Mouse (Mus musculus) hindbrain, embryonic 15.5 days (tissue): Measurements from ENCODE around the gene Trmt5. TPM values are rescaled to one million over a fixed set of nuclear protein-coding genes. Genes with fewer than 3 reads are reported as not detected.

Experiments used
- ATAC-seq: fragments of 200-750 bp; cut with Nextera tagmentation; 2 replicates; pipeline ENCODE4 v1.8.0; 2017; ENCODE audit warnings: low read depth, moderate number of reproducible peaks, moderate TSS enrichment; ENCODE audit not compliant: low FRiP score
- H3K27ac ChIP-seq: fragments of 300-500 bp; sonication (generic); replicated peaks from 2 replicates; pipeline ENCODE4 v1.5.1; 2015; ENCODE audit warnings: mild to moderate bottlenecking, inconsistent platforms
- H3K27me3 ChIP-seq: fragments of 300-500 bp; sonication (generic); 2 replicates; pipeline ENCODE4 v1.6.1; 2015; ENCODE audit warnings: control low read depth, inconsistent platforms
- H3K36me3 ChIP-seq: fragments of 300-500 bp; sonication (generic); 2 replicates; pipeline ENCODE4 v1.6.1; 2015; ENCODE audit warnings: control low read depth, inconsistent platforms
- H3K4me1 ChIP-seq: fragments of 300-500 bp; sonication (generic); replicated peaks from 2 replicates; pipeline ENCODE4 v1.6.1; 2015; ENCODE audit warnings: control low read depth, inconsistent platforms
- H3K4me2 ChIP-seq: fragments of 300-500 bp; sonication (generic); 2 replicates; pipeline ENCODE4 v1.6.1; 2015; ENCODE audit warnings: moderate library complexity, mild to moderate bottlenecking, inconsistent platforms
- H3K4me3 ChIP-seq: fragments of 300-500 bp; sonication (generic); 2 replicates; pipeline ENCODE4 v1.5.1; 2015; ENCODE audit warnings: mild to moderate bottlenecking, inconsistent platforms
- H3K9ac ChIP-seq: fragments of 300-500 bp; sonication (generic); 2 replicates; pipeline ENCODE4 v1.6.1; 2015; ENCODE audit warnings: inconsistent platforms
- H3K9me3 ChIP-seq: fragments of 300-500 bp; sonication (generic); 2 replicates; pipeline ENCODE4 v1.6.1; 2016; ENCODE audit warnings: control low read depth, inconsistent platforms
- WGBS: fragments of 180-500 bp; shearing (Covaris S2); methylation state at CpG from one replicate; pipeline ENCODE4 v1.1.7; 2015; 5-methylcytosine and 5-hydroxymethylcytosine counted together
- polyA plus RNA-seq: library from polyadenylated mRNA; unstranded; fragments of >200 nt; fragmentation: Nextera tagmentation; extraction: Ambion mirVana; gene quantifications from 2 replicates; pipeline ENCODE4 v1.2.1, GENCODE M21; 2015

The Trmt5 gene
- polyA plus RNA-seq, 1 experiment from 2014 or later: 14.8 TPM

- Histone ChIP-seq H3K27me3 (no peaks in the 10 kb centered on the region), H3K4me3 (no peak overlapping the region), H3K27ac (no peak overlapping the region), H3K9ac (no peak overlapping the region), H3K4me1 (no peaks in the 10 kb centered on the region), H3K9me3 (no peaks in the 10 kb centered on the region), H3K4me2 (no peak overlapping the region), H3K36me3 (0 out of 2 replicates have a peak, but pooled peaks cover 10% of the 10 kb centered on the region)
- WGBS: 91% methylated on average over 2 of the region's 2 CpGs
- no peak for ATAC-seq
These were observed 22.2 kb upstream of the Trmt5 start for GRCm38 (mm10) chr12:73308711-73309110.

GRCm38 (mm10) chr12:73307750-73308149 is 21.2 kb upstream of the Trmt5 start:
- Histone ChIP-seq H3K4me1 (no peaks in the 10 kb centered on the region), H3K9ac (no peak overlapping the region)

GRCm38 (mm10) chr12:73304636-73305035 is 18.1 kb upstream of the Trmt5 start:
- Histone ChIP-seq H3K4me3 (no peak overlapping the region), H3K36me3 (no peaks in the 10 kb centered on the region), H3K27ac (no peak overlapping the region), H3K9me3 (no peaks in the 10 kb centered on the region), H3K4me1 (no peaks in the 10 kb centered on the region), H3K4me2 (no peak overlapping the region), H3K27me3 (no peaks in the 10 kb centered on the region), H3K9ac (no peak overlapping the region)
- WGBS: 89% methylated on average over 4 of the region's 4 CpGs
- no peak for ATAC-seq

More at GRCm38 (mm10) chr12:73307750-73308149, 21.2 kb upstream of the Trmt5 start:
- Histone ChIP-seq H3K4me2 (no peak overlapping the region), H3K27ac (no peak overlapping the region), H3K27me3 (no peaks in the 10 kb centered on the region), H3K9me3 (no peaks in the 10 kb centered on the region), H3K4me3 (no peak overlapping the region), H3K36me3 (0 out of 2 replicates have a peak, but pooled peaks cover 10% of the 10 kb centered on the region)
- 91% methylated on average over 4 of the region's 4 CpGs for WGBS
- ATAC-seq: no peak

- Histone ChIP-seq H3K36me3 (no peaks in the 10 kb centered on the region), H3K27me3 (no peaks in the 10 kb centered on the region), H3K27ac (no peak overlapping the region), H3K4me1 (no peaks in the 10 kb centered on the region), H3K9me3 (no peaks in the 10 kb centered on the region), H3K4me2 (no peak overlapping the region), H3K4me3 (no peak overlapping the region), H3K9ac (no peak overlapping the region)
- ATAC-seq: no peak
- WGBS: 95% methylated on average over 2 of the region's 2 CpGs
These were observed 14.0 kb upstream of the Trmt5 start for GRCm38 (mm10) chr12:73300531-73300930.

GRCm38 (mm10) chr12:73298621-73299020 is 12.1 kb upstream of the Trmt5 start:
- 0 out of 2 replicates have a peak, but pooled peaks cover 7% of the 10 kb centered on the region for H3K36me3 ChIP-seq
- H3K9me3 ChIP-seq: no peaks in the 10 kb centered on the region
- 93% methylated on average over 5 of the region's 5 CpGs for WGBS
- no peak overlapping the region for H3K4me2 ChIP-seq
- no peaks in the 10 kb centered on the region for H3K27me3 ChIP-seq
- no peak overlapping the region for H3K9ac ChIP-seq
- no peak overlapping the region for H3K27ac ChIP-seq
- H3K4me3 ChIP-seq: no peak overlapping the region
- ATAC-seq: no peak
- no peaks in the 10 kb centered on the region for H3K4me1 ChIP-seq

- Histone ChIP-seq H3K9me3 (no peaks in the 10 kb centered on the region), H3K4me3 (no peak overlapping the region), H3K4me1 (no peaks in the 10 kb centered on the region), H3K27ac (no peak overlapping the region), H3K9ac (no peak overlapping the region), H3K36me3 (peaks cover 16% of the 10 kb centered on the region), H3K27me3 (no peaks in the 10 kb centered on the region), H3K4me2 (no peak overlapping the region)
- no peak for ATAC-seq
- WGBS: 79% methylated on average over 11 of the region's 11 CpGs
These were observed 9.1 kb upstream of the Trmt5 start for GRCm38 (mm10) chr12:73295505-73296140.

GRCm38 (mm10) chr12:73294884-73295283 is 8.4 kb upstream of the Trmt5 start:
- Histone ChIP-seq H3K9ac (no peak overlapping the region), H3K4me2 (no peak overlapping the region), H3K36me3 (peaks cover 16% of the 10 kb centered on the region), H3K4me1 (no peaks in the 10 kb centered on the region), H3K27me3 (no peaks in the 10 kb centered on the region), H3K9me3 (no peaks in the 10 kb centered on the region), H3K4me3 (no peak overlapping the region), H3K27ac (no peak overlapping the region)
- ATAC-seq: no peak

GRCm38 (mm10) chr12:73288626-73289025 is 2.1 kb upstream of the Trmt5 start:
- Histone ChIP-seq H3K4me1 (peaks cover 27% of the 10 kb centered on the region), H3K9me3 (no peaks in the 10 kb centered on the region), H3K9ac (no peak overlapping the region), H3K4me2 (no peak overlapping the region), H3K27ac (no peak overlapping the region), H3K4me3 (no peak overlapping the region), H3K36me3 (peaks cover 9% of the 10 kb centered on the region), H3K27me3 (no peaks in the 10 kb centered on the region)
- ATAC-seq: no peak
- 93% methylated on average over 3 of the region's 3 CpGs for WGBS

- peaks cover 33% of the 10 kb centered on the region for H3K4me1 ChIP-seq
- peak overlapping the region; percentile 84; the same call in 1 of the 2 replicates for H3K27ac ChIP-seq
- no peaks in the 10 kb centered on the region for H3K9me3 ChIP-seq
- no peaks in the 10 kb centered on the region for H3K27me3 ChIP-seq
- peak overlapping the region; percentile 79 for H3K4me2 ChIP-seq
- WGBS: 76% methylated on average over 8 of the region's 8 CpGs
- peak overlapping the region; percentile 92 for H3K9ac ChIP-seq
- H3K36me3 ChIP-seq: peaks cover 7% of the 10 kb centered on the region
- ATAC-seq: no peak
- H3K4me3 ChIP-seq: peak overlapping the region; percentile 92
These were observed 1.1 kb upstream of the Trmt5 start for GRCm38 (mm10) chr12:73287609-73288008.

- H3K9me3 ChIP-seq: 0 out of 2 replicates have a peak, but pooled peaks cover 2% of the 10 kb centered on the region
- H3K27me3 ChIP-seq: no peaks in the 10 kb centered on the region
- H3K4me2 ChIP-seq: no peak overlapping the region
- H3K4me1 ChIP-seq: no peaks in the 10 kb centered on the region
- no peak overlapping the region for H3K4me3 ChIP-seq
- H3K27ac ChIP-seq: no peak overlapping the region
- 97% methylated on average over 3 of the region's 3 CpGs for WGBS
- ATAC-seq: no peak
- H3K36me3 ChIP-seq: peaks cover 49% of the 10 kb centered on the region
- no peak overlapping the region for H3K9ac ChIP-seq
These were observed 11.6 kb downstream of the Trmt5 start for GRCm38 (mm10) chr12:73274921-73275320.

- 87% methylated on average over 4 of the region's 4 CpGs for WGBS
- no peak for ATAC-seq
- Histone ChIP-seq H3K4me2 (no peak overlapping the region), H3K9me3 (no peaks in the 10 kb centered on the region), H3K9ac (no peak overlapping the region), H3K4me1 (no peaks in the 10 kb centered on the region), H3K4me3 (no peak overlapping the region), H3K27me3 (no peaks in the 10 kb centered on the region), H3K27ac (no peak overlapping the region), H3K36me3 (peaks cover 14% of the 10 kb centered on the region; the same call in 1 of the 2 replicates)
These were observed 16.6 kb downstream of the Trmt5 start for GRCm38 (mm10) chr12:73269933-73270332.

GRCm38 (mm10) chr12:73269531-73269930 is 17.0 kb downstream of the Trmt5 start:
- Histone ChIP-seq H3K4me2 (no peak overlapping the region), H3K27me3 (no peaks in the 10 kb centered on the region), H3K27ac (no peak overlapping the region), H3K4me1 (no peaks in the 10 kb centered on the region), H3K9me3 (no peaks in the 10 kb centered on the region), H3K4me3 (no peak overlapping the region), H3K36me3 (peaks cover 10% of the 10 kb centered on the region; the same call in 1 of the 2 replicates), H3K9ac (no peak overlapping the region)
- 94% methylated on average over 3 of the region's 3 CpGs for WGBS
- ATAC-seq: no peak

GRCm38 (mm10) chr12:73268497-73268896 is 18.0 kb downstream of the Trmt5 start:
- H3K9ac ChIP-seq: no peak overlapping the region
- no peak overlapping the region for H3K4me3 ChIP-seq
- H3K36me3 ChIP-seq: 0 out of 2 replicates have a peak, but pooled peaks cover 3% of the 10 kb centered on the region
- no peak overlapping the region for H3K4me2 ChIP-seq
- H3K27ac ChIP-seq: no peak overlapping the region
- no peaks in the 10 kb centered on the region for H3K27me3 ChIP-seq
- no peaks in the 10 kb centered on the region for H3K9me3 ChIP-seq
- WGBS: 68% methylated on average over 1 of the region's 1 CpGs
- no peaks in the 10 kb centered on the region for H3K4me1 ChIP-seq
- no peak for ATAC-seq
